Mouse (Mus musculus) small intestine, adult 2 months (tissue): ENCODE measurements around the gene Heatr1.
"Not testable (repeated sequence)": the region's sequence is repeated elsewhere in the genome, so short reads cannot be mapped to it uniquely, and the experiment has no call there.

Source experiments
- CTCF ChIP-seq: fragments of 200-500 bp; IDR thresholded peaks from 2 replicates; pipeline ENCODE4 v1.5.1; 2012; ENCODE audit warnings: low read depth, mild to moderate bottlenecking, control low read depth, inconsistent platforms, low read length, moderate library complexity, mixed read lengths; ENCODE audit not compliant: insufficient replicate concordance, insufficient read length; ENCODE audit errors: extremely low read depth
- POLR2A ChIP-seq: fragments of 200-500 bp; IDR thresholded peaks from 2 replicates; pipeline ENCODE4 v1.6.1; 2012; ENCODE audit warnings: low read depth, mild to moderate bottlenecking, control low read depth, inconsistent platforms, low read length, moderate library complexity

GRCm38 (mm10) chr13:12464159-12464558 is 69.3 kb downstream of the Heatr1 start:
- not testable (repeated sequence) for TF ChIP-seq CTCF, POLR2A
